Mouse (Mus musculus): Measurements from ENCODE around the gene Slc5a1. TPM values are rescaled to one million over a fixed set of nuclear protein-coding genes. Genes with fewer than 3 reads are reported as not detected.
A peak's percentile ranks its signal among the peaks of the same experiment; 100 is the strongest.

Slc5a1 gene
- polyA plus RNA-seq (2014; fragmentation: Nextera tagmentation; extraction: Ambion mirVana), result 1.3 and 5.1 TPM in 2 replicates

DNA sequence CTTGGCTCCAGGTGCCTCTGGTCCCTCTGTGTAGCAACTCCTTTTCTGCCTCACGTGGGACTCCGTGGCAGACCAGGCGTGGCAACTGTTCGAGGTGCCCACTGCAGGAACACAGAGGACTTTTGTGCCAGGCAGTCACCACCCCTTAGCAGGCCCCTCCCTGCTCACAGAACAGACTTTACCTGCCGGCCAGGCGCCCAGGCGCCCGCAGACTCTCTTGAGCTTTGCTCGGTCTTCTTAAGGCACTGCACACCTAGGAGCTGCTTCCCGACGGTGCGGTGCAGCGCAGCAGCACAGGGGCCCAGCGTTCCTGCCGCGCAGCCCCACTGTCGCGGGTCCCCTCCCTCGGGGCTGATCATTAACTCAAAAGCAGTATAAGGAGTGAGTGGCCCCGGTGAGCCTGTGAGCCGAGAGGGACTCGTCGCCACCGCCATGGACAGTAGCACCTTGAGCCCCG is at the start of gene Slc5a1:
Gene Slc5a1 (plus strand): TSS at position 195 of the 457 bp plus-strand sequence.
- no peaks in the 10 kb centered on the region for H3K36me3 ChIP-seq (ENCODE audit: control insufficient read depth, insufficient read depth, low read length)
- H3K9me3 ChIP-seq (ENCODE audit: control insufficient read depth, low read length), result no peaks in the 10 kb centered on the region
- H3K27ac ChIP-seq (ENCODE audit: low read depth, low read length), result no peak within 1 kb of the TSS
- peak within 1 kb of the TSS; percentile 17; the same call in 1 of the 2 replicates for H3K4me3 ChIP-seq (ENCODE audit: low read length)
- 0 out of 2 replicates have a peak, but pooled peaks have one; percentile 12 for ATAC-seq (ENCODE audit: low FRiP score, low TSS enrichment)
- H3K4me1 ChIP-seq (ENCODE audit: control insufficient read depth, insufficient read depth, low read length), result no peaks in the 10 kb centered on the region
- H3K4me2 ChIP-seq (replicated peaks; ENCODE audit: low read depth, low read length), result peak within 1 kb of the TSS; percentile 35
- no peak within 1 kb of the TSS for H3K9ac ChIP-seq (ENCODE audit: low read depth, low read length)
- H3K27me3 ChIP-seq (ENCODE audit: control insufficient read depth, insufficient read depth, low read length), result peaks cover 29% of the 10 kb centered on the region
- WGBS, result 12% methylated on average over 25 of the region's 25 CpGs

DNA sequence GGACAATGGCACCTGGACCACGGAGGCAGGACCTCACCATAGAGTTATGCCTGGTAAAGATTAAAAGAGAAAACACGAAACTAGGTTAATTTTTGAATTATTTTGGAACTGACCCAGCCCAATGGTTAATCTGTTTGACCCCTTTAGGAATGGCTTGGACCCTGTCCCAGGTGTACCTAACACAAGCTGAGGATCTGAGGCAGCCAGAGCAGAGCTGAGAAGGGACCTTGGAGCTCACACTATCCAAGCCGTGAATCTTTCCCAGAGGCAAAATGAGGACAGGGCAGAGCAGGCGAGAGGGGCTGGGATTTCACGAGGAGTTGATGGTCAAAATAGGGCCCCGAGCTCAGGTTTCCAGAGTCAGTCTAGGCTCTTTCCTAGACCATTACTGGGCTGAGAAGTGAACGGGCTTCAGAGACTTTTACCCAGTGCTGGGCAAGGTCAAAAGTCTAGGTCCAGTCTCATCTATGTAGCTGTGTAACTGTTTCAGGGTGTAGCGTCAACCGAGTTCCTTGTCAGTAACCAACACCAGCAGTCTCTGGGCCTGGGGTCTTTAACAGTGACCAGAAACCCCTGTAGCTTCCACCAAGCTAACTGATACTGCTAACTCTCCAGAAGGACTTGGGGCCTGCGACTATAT is 47.8 kb upstream of the Slc5a1 start:
- Histone ChIP-seq H3K36me3 (ENCODE audit: control insufficient read depth, insufficient read depth, low read length) (no peaks in the 10 kb centered on the region), H3K27me3 (ENCODE audit: control insufficient read depth, insufficient read depth, low read length) (no peaks in the 10 kb centered on the region), H3K9me3 (ENCODE audit: control insufficient read depth, low read length) (no peaks in the 10 kb centered on the region), H3K4me2 (replicated peaks; ENCODE audit: low read depth, low read length) (no peak overlapping the region), H3K27ac (ENCODE audit: low read depth, low read length) (no peak overlapping the region), H3K4me3 (ENCODE audit: low read length) (no peak overlapping the region), H3K9ac (ENCODE audit: low read depth, low read length) (no peak overlapping the region), H3K4me1 (ENCODE audit: control insufficient read depth, insufficient read depth, low read length) (no peaks in the 10 kb centered on the region)
- ATAC-seq (ENCODE audit: low FRiP score, low TSS enrichment), result no peak
- 69% methylated on average over 10 of the region's 10 CpGs for WGBS

DNA sequence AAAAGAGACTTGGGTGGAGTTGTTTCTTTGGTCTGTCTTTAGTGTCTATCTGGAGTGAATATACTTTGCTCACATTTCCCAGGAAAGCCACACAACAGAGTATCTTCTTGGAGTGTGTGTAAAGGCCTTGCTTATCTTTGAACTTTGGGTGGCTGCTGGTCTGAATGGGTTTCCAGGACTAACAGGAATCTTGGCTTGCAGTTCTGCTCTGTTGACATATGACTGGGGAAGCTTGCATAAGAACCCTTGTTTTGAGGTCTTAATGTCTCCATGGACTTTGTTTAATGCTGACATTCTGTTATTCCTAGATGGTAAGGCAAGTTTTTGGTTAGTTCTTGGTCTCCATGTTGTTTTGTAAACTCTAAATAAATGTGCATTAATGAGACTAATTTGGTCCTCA is 33.9 kb upstream of the Slc5a1 start:
- H3K4me1 ChIP-seq (ENCODE audit: control insufficient read depth, insufficient read depth, low read length), result no peaks in the 10 kb centered on the region
- no peak overlapping the region for H3K9ac ChIP-seq (ENCODE audit: low read depth, low read length)
- no peak overlapping the region for H3K4me3 ChIP-seq (ENCODE audit: low read length)
- H3K27ac ChIP-seq (ENCODE audit: low read depth, low read length), result no peak overlapping the region
- H3K27me3 ChIP-seq (ENCODE audit: control insufficient read depth, insufficient read depth, low read length), result no peaks in the 10 kb centered on the region
- no peaks in the 10 kb centered on the region for H3K36me3 ChIP-seq (ENCODE audit: control insufficient read depth, insufficient read depth, low read length)
- 0 out of 2 replicates have a peak, but pooled peaks cover 2% of the 10 kb centered on the region for H3K9me3 ChIP-seq (ENCODE audit: control insufficient read depth, low read length)
- ATAC-seq (ENCODE audit: low FRiP score, low TSS enrichment), result no peak
- no peak overlapping the region for H3K4me2 ChIP-seq (replicated peaks; ENCODE audit: low read depth, low read length)

DNA sequence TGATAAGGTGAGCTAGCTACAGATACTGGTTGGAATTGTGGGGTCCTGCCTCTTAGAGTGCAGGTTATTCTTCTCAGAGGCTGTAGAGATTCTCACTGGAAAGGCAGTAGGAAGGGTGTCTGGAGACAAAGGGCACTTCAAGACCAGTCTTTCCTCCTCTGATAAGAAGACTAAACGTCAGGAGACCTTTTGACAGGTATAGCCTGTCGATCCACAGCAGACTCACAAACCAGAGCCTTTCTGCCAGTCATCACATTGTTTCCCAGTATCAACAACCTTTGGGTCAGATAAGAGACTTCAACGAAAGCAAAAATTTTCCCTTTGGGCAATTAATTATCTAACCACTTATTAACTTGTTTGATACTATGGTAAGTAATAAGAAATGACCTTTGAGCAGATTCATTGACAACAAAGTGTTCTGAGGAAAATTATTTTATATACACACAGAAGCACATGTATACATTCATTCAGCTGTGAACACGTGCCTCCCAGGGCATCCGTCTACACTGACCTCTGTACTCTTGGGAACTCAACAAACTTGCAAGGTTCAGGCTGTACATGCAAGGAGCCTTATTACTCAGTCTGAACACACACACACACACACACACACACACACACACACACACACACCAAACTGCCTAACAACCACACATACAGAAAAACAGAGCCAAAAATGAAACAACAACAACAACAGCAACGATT is 27.4 kb upstream of the Slc5a1 start:
- no peaks in the 10 kb centered on the region for H3K4me1 ChIP-seq (ENCODE audit: control insufficient read depth, insufficient read depth, low read length)
- WGBS, result 84% methylated on average over 6 of the region's 6 CpGs
- ATAC-seq (ENCODE audit: low FRiP score, low TSS enrichment), result no peak
- H3K9ac ChIP-seq (ENCODE audit: low read depth, low read length), result no peak overlapping the region
- no peak overlapping the region for H3K27ac ChIP-seq (ENCODE audit: low read depth, low read length)
- no peak overlapping the region for H3K4me3 ChIP-seq (ENCODE audit: low read length)
- no peaks in the 10 kb centered on the region for H3K36me3 ChIP-seq (ENCODE audit: control insufficient read depth, insufficient read depth, low read length)
- no peaks in the 10 kb centered on the region for H3K9me3 ChIP-seq (ENCODE audit: control insufficient read depth, low read length)
- no peaks in the 10 kb centered on the region for H3K27me3 ChIP-seq (ENCODE audit: control insufficient read depth, insufficient read depth, low read length)
- H3K4me2 ChIP-seq (replicated peaks; ENCODE audit: low read depth, low read length), result no peak overlapping the region

DNA sequence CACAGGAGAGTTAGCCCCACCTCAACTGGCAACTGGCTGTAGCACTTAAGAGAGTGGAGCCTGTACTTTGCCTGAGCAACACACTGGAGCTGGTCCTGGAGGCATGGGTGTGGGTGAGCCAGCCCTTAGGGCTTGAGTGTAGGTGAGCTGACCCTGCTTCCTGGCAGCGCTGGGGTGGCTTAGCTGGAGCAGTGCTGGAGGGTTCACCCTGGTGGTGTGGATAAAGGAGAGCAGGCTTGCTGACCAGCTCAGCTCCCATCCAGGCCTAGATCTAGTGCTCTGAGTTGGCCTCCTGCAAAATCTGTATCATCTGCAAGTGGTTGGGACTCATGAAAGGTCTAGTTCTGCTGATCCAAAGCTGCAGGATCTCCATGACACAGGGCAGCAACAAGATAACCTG is 21.1 kb upstream of the Slc5a1 start:
- Histone ChIP-seq H3K4me3 (ENCODE audit: low read length) (no peak overlapping the region), H3K4me2 (replicated peaks; ENCODE audit: low read depth, low read length) (no peak overlapping the region), H3K27me3 (ENCODE audit: control insufficient read depth, insufficient read depth, low read length) (no peaks in the 10 kb centered on the region), H3K36me3 (ENCODE audit: control insufficient read depth, insufficient read depth, low read length) (no peaks in the 10 kb centered on the region), H3K27ac (ENCODE audit: low read depth, low read length) (no peak overlapping the region), H3K9ac (ENCODE audit: low read depth, low read length) (no peak overlapping the region), H3K4me1 (ENCODE audit: control insufficient read depth, insufficient read depth, low read length) (no peaks in the 10 kb centered on the region), H3K9me3 (ENCODE audit: control insufficient read depth, low read length) (no peaks in the 10 kb centered on the region)
- no peak for ATAC-seq (ENCODE audit: low FRiP score, low TSS enrichment)
- 94% methylated on average over 1 of the region's 1 CpGs for WGBS

DNA sequence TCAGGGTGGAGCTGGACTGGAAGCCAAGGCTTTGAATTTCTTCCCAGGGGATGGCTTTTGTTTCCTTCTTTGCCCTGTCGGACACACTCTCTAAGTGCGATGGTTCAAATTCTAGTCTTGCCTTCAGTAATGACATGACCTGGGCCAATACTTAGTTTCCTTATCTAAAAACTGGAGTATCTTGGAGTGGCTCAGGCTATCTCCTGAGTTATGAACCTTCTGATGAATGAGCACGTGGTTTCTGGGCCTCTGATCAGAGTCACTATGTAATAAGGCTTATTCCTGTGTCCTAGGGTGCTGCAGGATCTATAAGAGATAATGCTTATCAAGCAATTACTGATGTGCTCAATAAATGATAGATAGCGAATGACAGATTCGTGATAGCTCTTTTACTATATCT is 19.4 kb upstream of the Slc5a1 start:
- Histone ChIP-seq H3K4me2 (replicated peaks; ENCODE audit: low read depth, low read length) (no peak overlapping the region), H3K27ac (ENCODE audit: low read depth, low read length) (no peak overlapping the region), H3K36me3 (ENCODE audit: control insufficient read depth, insufficient read depth, low read length) (no peaks in the 10 kb centered on the region), H3K4me3 (ENCODE audit: low read length) (no peak overlapping the region), H3K9ac (ENCODE audit: low read depth, low read length) (no peak overlapping the region), H3K4me1 (ENCODE audit: control insufficient read depth, insufficient read depth, low read length) (no peaks in the 10 kb centered on the region), H3K27me3 (ENCODE audit: control insufficient read depth, insufficient read depth, low read length) (no peaks in the 10 kb centered on the region), H3K9me3 (ENCODE audit: control insufficient read depth, low read length) (no peaks in the 10 kb centered on the region)
- no peak for ATAC-seq (ENCODE audit: low FRiP score, low TSS enrichment)
- 91% methylated on average over 5 of the region's 5 CpGs for WGBS

DNA sequence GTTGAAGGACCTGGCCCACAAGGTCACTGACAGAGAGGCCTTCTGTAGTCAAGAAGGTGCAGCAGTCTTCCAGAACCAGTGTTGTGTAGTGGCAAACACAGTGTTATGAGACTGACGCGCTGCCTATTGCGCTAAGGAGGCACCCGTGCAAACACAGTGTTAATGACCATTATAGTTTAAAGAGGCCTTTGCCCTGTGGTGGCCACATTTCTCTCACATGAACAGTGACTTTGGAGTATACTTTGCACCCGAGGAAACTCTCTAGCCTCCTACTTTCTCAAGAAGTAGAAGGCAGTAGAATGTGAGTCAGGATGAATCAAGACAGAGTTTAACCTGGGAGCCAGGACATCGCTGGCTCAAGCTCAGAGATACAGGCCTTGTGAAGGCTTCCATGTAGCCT is 12.7 kb upstream of the Slc5a1 start:
- Histone ChIP-seq H3K4me2 (replicated peaks; ENCODE audit: low read depth, low read length) (no peak overlapping the region), H3K9me3 (ENCODE audit: control insufficient read depth, low read length) (no peaks in the 10 kb centered on the region), H3K4me1 (ENCODE audit: control insufficient read depth, insufficient read depth, low read length) (no peaks in the 10 kb centered on the region), H3K27me3 (ENCODE audit: control insufficient read depth, insufficient read depth, low read length) (no peaks in the 10 kb centered on the region), H3K36me3 (ENCODE audit: control insufficient read depth, insufficient read depth, low read length) (no peaks in the 10 kb centered on the region), H3K9ac (ENCODE audit: low read depth, low read length) (no peak overlapping the region), H3K4me3 (ENCODE audit: low read length) (no peak overlapping the region), H3K27ac (ENCODE audit: low read depth, low read length) (no peak overlapping the region)
- WGBS, result 82% methylated on average over 6 of the region's 6 CpGs
- no peak for ATAC-seq (ENCODE audit: low FRiP score, low TSS enrichment)

DNA sequence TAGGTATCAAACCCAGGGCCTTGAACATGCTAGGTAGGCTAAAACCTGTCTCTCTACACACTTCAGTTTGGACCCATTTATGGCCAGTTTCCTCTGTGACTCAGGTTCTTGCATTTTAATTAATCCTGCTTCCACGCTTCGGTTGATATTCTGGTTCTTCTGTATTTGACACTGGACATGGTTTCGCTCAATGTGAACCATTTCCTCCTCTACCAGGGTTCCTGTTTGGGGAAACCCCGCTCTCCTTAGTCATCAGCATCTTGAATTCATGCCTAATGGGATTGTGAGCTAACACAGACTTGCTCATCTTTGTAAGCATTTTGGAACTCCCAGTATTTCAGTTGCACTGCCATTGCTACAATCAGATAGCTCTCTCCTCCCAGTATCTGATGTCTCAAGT is 8.7 kb upstream of the Slc5a1 start:
- Histone ChIP-seq H3K9ac (ENCODE audit: low read depth, low read length) (no peak overlapping the region), H3K36me3 (ENCODE audit: control insufficient read depth, insufficient read depth, low read length) (no peaks in the 10 kb centered on the region), H3K27ac (ENCODE audit: low read depth, low read length) (no peak overlapping the region), H3K4me1 (ENCODE audit: control insufficient read depth, insufficient read depth, low read length) (no peaks in the 10 kb centered on the region), H3K4me3 (ENCODE audit: low read length) (no peak overlapping the region), H3K27me3 (ENCODE audit: control insufficient read depth, insufficient read depth, low read length) (no peaks in the 10 kb centered on the region), H3K9me3 (ENCODE audit: control insufficient read depth, low read length) (no peaks in the 10 kb centered on the region), H3K4me2 (replicated peaks; ENCODE audit: low read depth, low read length) (no peak overlapping the region)
- WGBS, result 86% methylated on average over 4 of the region's 4 CpGs
- ATAC-seq (ENCODE audit: low FRiP score, low TSS enrichment), result no peak

DNA sequence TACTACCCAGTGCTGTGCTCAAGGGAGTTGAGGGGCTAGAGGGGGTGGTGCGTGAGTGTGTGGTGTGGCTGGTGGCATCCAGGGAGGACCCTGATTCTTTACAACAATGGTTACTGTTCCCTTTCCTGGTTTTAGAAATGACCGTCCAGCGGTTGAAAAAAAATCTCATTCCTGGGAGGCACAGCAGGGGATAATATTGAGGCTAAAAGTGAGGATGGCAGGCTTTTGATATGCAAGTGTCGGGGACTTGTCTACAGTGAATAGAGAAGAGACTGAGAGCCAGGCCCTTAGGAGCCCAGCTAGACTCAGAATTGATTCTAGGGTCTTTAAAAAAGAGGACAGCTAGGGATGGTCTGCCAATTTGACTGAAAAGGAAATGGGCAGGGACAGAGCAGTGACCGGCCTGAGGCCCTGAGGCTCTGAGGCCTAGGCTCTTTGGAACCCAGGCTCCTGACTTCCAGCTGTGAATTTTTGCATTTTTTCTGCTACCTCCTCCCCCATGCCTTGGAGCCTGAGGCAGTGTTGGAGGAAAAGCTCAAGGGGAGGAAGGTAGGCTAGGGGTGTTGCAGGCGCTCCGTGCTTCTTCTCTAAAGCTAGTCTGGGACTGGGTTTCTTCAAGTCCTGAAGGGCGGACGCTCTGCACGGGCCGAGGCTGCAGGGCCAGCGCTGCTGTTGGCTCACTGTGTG is 1.5 kb upstream of the Slc5a1 start:
- Histone ChIP-seq H3K4me1 (ENCODE audit: control insufficient read depth, insufficient read depth, low read length) (no peaks in the 10 kb centered on the region), H3K4me3 (ENCODE audit: low read length) (no peak overlapping the region), H3K27ac (ENCODE audit: low read depth, low read length) (no peak overlapping the region), H3K4me2 (replicated peaks; ENCODE audit: low read depth, low read length) (no peak overlapping the region), H3K27me3 (ENCODE audit: control insufficient read depth, insufficient read depth, low read length) (peaks cover 29% of the 10 kb centered on the region), H3K9ac (ENCODE audit: low read depth, low read length) (no peak overlapping the region), H3K36me3 (ENCODE audit: control insufficient read depth, insufficient read depth, low read length) (no peaks in the 10 kb centered on the region), H3K9me3 (ENCODE audit: control insufficient read depth, low read length) (no peaks in the 10 kb centered on the region)
- no peak for ATAC-seq (ENCODE audit: low FRiP score, low TSS enrichment)
- 54% methylated on average over 12 of the region's 12 CpGs for WGBS

Data from kidney, embryonic 14.5 days (tissue).